Mouse (Mus musculus) left cerebral cortex, adult 9 months (tissue): ENCODE measurements around the gene Med29.

Source experiments
- DNase-seq, 2 experiments: peaks; one replicate each; pipeline ENCODE4 v3.0.0; 2022; ENCODE audit warnings: low spot score in 2 of 2

The Med29 gene

GRCm38 (mm10) chr7:28376011-28376771 lies 16.3 kb downstream of the Med29 start:
- DNase-seq: no peak

GRCm38 (mm10) chr7:28375176-28375921 lies 17.2 kb downstream of the Med29 start:
- peak in 1 of 2 experiments; percentile 70 for DNase-seq

- no peak for DNase-seq
Observed at GRCm38 (mm10) chr7:28374647-28375046, 17.9 kb downstream of the Med29 start.

- DNase-seq: no peak
Observed at GRCm38 (mm10) chr7:28373891-28374495, 18.5 kb downstream of the Med29 start.

GRCm38 (mm10) chr7:28373131-28373581 lies 19.4 kb downstream of the Med29 start:
- peak in 1 of 2 experiments; percentile 85 for DNase-seq

- DNase-seq: peak; percentile 90 to 98
Observed at GRCm38 (mm10) chr7:28372251-28373108, 20.0 kb downstream of the Med29 start, which contains the start of gene Plekhg2. TSS of gene Plekhg2 (minus strand) at chr7:28372599.

GRCm38 (mm10) chr7:28371514-28371989 lies 21.0 kb downstream of the Med29 start:
- no peak for DNase-seq

- no peak for DNase-seq
Observed at GRCm38 (mm10) chr7:28370977-28371513, 21.5 kb downstream of the Med29 start.

GRCm38 (mm10) chr7:28370051-28370450 lies 22.5 kb downstream of the Med29 start:
- no peak for DNase-seq

GRCm38 (mm10) chr7:28368276-28368920 lies 24.1 kb downstream of the Med29 start:
- DNase-seq: no peak

GRCm38 (mm10) chr7:28367663-28368275 lies 24.7 kb downstream of the Med29 start:
- DNase-seq: no peak

- DNase-seq: no peak
Observed at GRCm38 (mm10) chr7:28362441-28363060, 30.0 kb downstream of the Med29 start.

- no peak for DNase-seq
Observed at GRCm38 (mm10) chr7:28361647-28362341, 30.7 kb downstream of the Med29 start.

- no peak for DNase-seq
Observed at GRCm38 (mm10) chr7:28360291-28360690, 32.2 kb downstream of the Med29 start.

GRCm38 (mm10) chr7:28359854-28360253 lies 32.7 kb downstream of the Med29 start:
- no peak for DNase-seq

GRCm38 (mm10) chr7:28358431-28358830 lies 34.1 kb downstream of the Med29 start:
- no peak for DNase-seq

- DNase-seq: no peak
Observed at GRCm38 (mm10) chr7:28357984-28358383, 34.5 kb downstream of the Med29 start.

GRCm38 (mm10) chr7:28356981-28357380 lies 35.5 kb downstream of the Med29 start:
- no peak for DNase-seq

GRCm38 (mm10) chr7:28355221-28355620 lies 37.3 kb downstream of the Med29 start:
- no peak for DNase-seq
